Mouse (Mus musculus) CH12.LX (cell line): ENCODE results near the gene Slc38a9. TPM values are rescaled to one million over a fixed set of nuclear protein-coding genes. Genes with fewer than 3 reads are reported as not detected.

Experiments used
- DNase-seq: peaks from one replicate; pipeline ENCODE4 v3.0.0-alpha.2; 2013; ENCODE audit errors: extremely low read depth
- H3K27ac ChIP-seq: 2 replicates; pipeline ENCODE4 v1.5.1; 2012; ENCODE audit warnings: low read depth, mild to moderate bottlenecking, control low read depth, moderate library complexity; ENCODE audit not compliant: insufficient read depth
- H3K27me3 ChIP-seq: replicated peaks from 2 replicates; pipeline ENCODE3; 2012; ENCODE audit warnings: inconsistent platforms
- H3K36me3 ChIP-seq, 2 experiments: replicated peaks in 1 of 2; 2 replicates each; pipeline versions ENCODE3 to v1.6.1; 2012; ENCODE audit warnings: inconsistent platforms in 1 of 2, low read length in 1 of 2, mild to moderate bottlenecking in 1 of 2, mixed read lengths in 1 of 2, moderate library complexity in 1 of 2; ENCODE audit not compliant: control insufficient read depth in 1 of 2, insufficient read depth in 1 of 2
- H3K4me1 ChIP-seq, 2 experiments: 2 replicates each; pipeline ENCODE4 v1.6.1; 2012; ENCODE audit warnings: inconsistent platforms in 1 of 2, moderate library complexity in 1 of 2; ENCODE audit not compliant: insufficient read depth in 2 of 2, control insufficient read depth in 1 of 2
- H3K4me2 ChIP-seq: 2 replicates; pipeline ENCODE4 v1.6.1; 2012; ENCODE audit warnings: low read depth, mild to moderate bottlenecking, control low read depth; ENCODE audit not compliant: poor library complexity, insufficient read depth, severe bottlenecking
- H3K4me3 ChIP-seq, 3 experiments: fragments of 150-350 bp in 1 of 3; sonication (generic) in 1 of 3; replicated peaks in 1 of 3; 2 replicates each; pipeline versions ENCODE3 to v1.5.1; 2011 to 2012; ENCODE audit warnings: low read depth in 2 of 3, low read length in 2 of 3, mild to moderate bottlenecking in 2 of 3, moderate library complexity in 2 of 3, control low read depth in 1 of 3, improper control_type of control experiment in 1 of 3, inconsistent platforms in 1 of 3, mixed read lengths in 1 of 3; ENCODE audit not compliant: poor library complexity in 1 of 3
- H3K79me2 ChIP-seq: replicated peaks from 2 replicates; pipeline ENCODE4 v1.6.1; 2012; ENCODE audit warnings: mild to moderate bottlenecking, moderate library complexity; ENCODE audit not compliant: control insufficient read depth, poor library complexity, insufficient read depth, severe bottlenecking; ENCODE audit errors: extremely low read depth
- H3K9ac ChIP-seq: 2 replicates; pipeline ENCODE4 v1.6.1; 2012; ENCODE audit warnings: low read depth, mild to moderate bottlenecking, control low read depth, moderate library complexity; ENCODE audit not compliant: insufficient read depth
- H3K9me3 ChIP-seq: replicated peaks from 2 replicates; pipeline ENCODE3; 2012; ENCODE audit warnings: low read length, inconsistent platforms, mixed read lengths
- CHD1 ChIP-seq: IDR thresholded peaks from 2 replicates; pipeline ENCODE4 v1.6.1; 2012; ENCODE audit warnings: low read depth, low read length, improper control_type of control experiment, inconsistent platforms
- EP300 ChIP-seq: IDR thresholded peaks from 2 replicates; pipeline ENCODE4 v1.6.1; 2011; ENCODE audit warnings: low read length, improper control_type of control experiment
- GABPA ChIP-seq: IDR thresholded peaks from 2 replicates; pipeline ENCODE4 v1.6.1; 2012; ENCODE audit warnings: low read depth, low read length, improper control_type of control experiment, inconsistent platforms; ENCODE audit not compliant: insufficient replicate concordance
- HCFC1 ChIP-seq: IDR thresholded peaks from 2 replicates; pipeline ENCODE4 v1.6.1; 2012; ENCODE audit warnings: low read depth, mild to moderate bottlenecking, inconsistent platforms, low read length, improper control_type of control experiment
- KAT2A ChIP-seq: IDR thresholded peaks from 2 replicates; pipeline ENCODE4 v1.6.1; 2012; ENCODE audit warnings: low read length, improper control_type of control experiment, inconsistent platforms; ENCODE audit not compliant: insufficient replicate concordance
- MAFK ChIP-seq: IDR thresholded peaks from 2 replicates; pipeline ENCODE4 v1.6.1; 2011; ENCODE audit warnings: low read length, improper control_type of control experiment; ENCODE audit not compliant: insufficient replicate concordance
- MAX ChIP-seq: IDR thresholded peaks from 2 replicates; pipeline ENCODE4 v1.6.1; 2011; ENCODE audit warnings: low read length, improper control_type of control experiment
- MXI1 ChIP-seq: IDR thresholded peaks from 2 replicates; pipeline ENCODE4 v1.6.1; 2011; ENCODE audit warnings: mild to moderate bottlenecking, low read depth, low read length, improper control_type of control experiment
- PAX5 ChIP-seq: IDR thresholded peaks from 2 replicates; pipeline ENCODE4 v1.6.1; 2012; ENCODE audit warnings: low read length, inconsistent platforms, mixed read lengths
- POLR2A ChIP-seq: IDR thresholded peaks from 2 replicates; pipeline ENCODE4 v1.6.1; 2011; ENCODE audit warnings: low read depth, mild to moderate bottlenecking, improper control_type of control experiment, low read length
- POLR2AphosphoS2 ChIP-seq: IDR thresholded peaks from 2 replicates; pipeline ENCODE4 v1.6.1; 2011; ENCODE audit warnings: low read depth, low read length, improper control_type of control experiment
- RAD21 ChIP-seq: IDR thresholded peaks from 2 replicates; pipeline ENCODE4 v1.6.1; 2011; ENCODE audit warnings: low read depth, mild to moderate bottlenecking, low read length, improper control_type of control experiment, moderate library complexity
- SIN3A ChIP-seq: IDR thresholded peaks from 2 replicates; pipeline ENCODE4 v1.6.1; 2012; ENCODE audit warnings: low read length, improper control_type of control experiment, inconsistent platforms
- TBP ChIP-seq: conservative IDR thresholded peaks from 2 replicates; pipeline ENCODE4 v1.6.1; 2011; ENCODE audit warnings: low read depth, low read length, improper control_type of control experiment
- UBTF ChIP-seq: IDR thresholded peaks from 2 replicates; pipeline ENCODE4 v1.6.1; 2012; ENCODE audit warnings: low read depth, mild to moderate bottlenecking, inconsistent platforms, low read length, improper control_type of control experiment, moderate library complexity
- ZC3H11A ChIP-seq: IDR thresholded peaks from 2 replicates; pipeline ENCODE4 v1.6.1; 2012; ENCODE audit warnings: low read depth, mild to moderate bottlenecking, inconsistent platforms, low read length, improper control_type of control experiment
- ZMIZ1 ChIP-seq: IDR thresholded peaks from 2 replicates; pipeline ENCODE4 v1.6.1; 2012; ENCODE audit warnings: low read depth, mild to moderate bottlenecking, inconsistent platforms, low read length, improper control_type of control experiment
- ZNF384 ChIP-seq: IDR thresholded peaks from 2 replicates; pipeline ENCODE4 v1.6.1; 2012; ENCODE audit warnings: low read depth, low read length, improper control_type of control experiment, inconsistent platforms
- dilution Hi-C: fragments of 300-500 bp; cut with MboI; formaldehyde crosslinking; loops from 2 replicates; pipeline ENCODE4 v1.14.3; 2020; ENCODE audit warnings: low sequenced_read_pairs; ENCODE audit not compliant: extremely low pct_unique_long_range_greater_than_20kb, extremely low pct_ligation_motif_present
- in situ Hi-C: fragments of 300-500 bp; cut with MboI; formaldehyde crosslinking; loops from 3 replicates; pipeline ENCODE4 v1.14.3; 2019; ENCODE audit warnings: low sequenced_read_pairs, low pct_ligation_motif_present, low pct_unique_long_range_greater_than_20kb, mixed read lengths
- polyA plus RNA-seq: library from polyadenylated mRNA; unstranded; fragments of >175 nt; gene quantifications from 2 replicates; pipeline ENCODE4 v1.2.1, GENCODE M21; 2012; ENCODE audit warnings: low read depth; ENCODE audit not compliant: insufficient read length
- total RNA-seq, 2 experiments: library from RNA; depleted of rRNA; stranded (reverse); fragments of 300-350 nt in 1 of 2; fragments of >200 nt in 1 of 2; gene quantifications; 2 replicates each; pipeline ENCODE4 v1.2.3; 2012 to 2014

The Slc38a9 gene
- total and polyA plus RNA-seq, 3 experiments, result 7.8 to 10.4 (median 10.0) TPM

GRCm38 (mm10) chr13:112671708-112672107 lies 11.2 kb downstream of the Slc38a9 start:
- in situ Hi-C loops (loop anchor here (10.0 kb wide), 2 partner anchors 203 to 363 kb away; partner anchors contain the start of gene Cdc20b), dilution Hi-C loops (no loop called here)
- H3K9ac ChIP-seq, result no peak overlapping the region
- DNase-seq, result no peak
- H3K4me2 ChIP-seq, result no peak overlapping the region
- no peak overlapping the region for H3K4me3 ChIP-seq
- H3K27ac ChIP-seq, result no peak overlapping the region
- TF ChIP-seq POLR2A (no peak), RAD21 (no peak), POLR2AphosphoS2 (no peak), MAX (no peak), GABPA (no peak), SIN3A (no peak), MAFK (no peak), ZNF384 (no peak), ZC3H11A (no peak)
- peaks cover 4 to 25% of the 10 kb centered on the region in 2 experiments; a peak in 2 of 4 replicates for H3K4me1 ChIP-seq
- no peaks in the 10 kb centered on the region for H3K9me3 ChIP-seq
- no peaks in the 10 kb centered on the region for H3K27me3 ChIP-seq
- 0 out of 2 replicates have a peak, but pooled peaks cover 3% of the 10 kb centered on the region for H3K79me2 ChIP-seq
- H3K36me3 ChIP-seq, result peaks cover 22 to 41% of the 10 kb centered on the region in 2 experiments

DNA sequence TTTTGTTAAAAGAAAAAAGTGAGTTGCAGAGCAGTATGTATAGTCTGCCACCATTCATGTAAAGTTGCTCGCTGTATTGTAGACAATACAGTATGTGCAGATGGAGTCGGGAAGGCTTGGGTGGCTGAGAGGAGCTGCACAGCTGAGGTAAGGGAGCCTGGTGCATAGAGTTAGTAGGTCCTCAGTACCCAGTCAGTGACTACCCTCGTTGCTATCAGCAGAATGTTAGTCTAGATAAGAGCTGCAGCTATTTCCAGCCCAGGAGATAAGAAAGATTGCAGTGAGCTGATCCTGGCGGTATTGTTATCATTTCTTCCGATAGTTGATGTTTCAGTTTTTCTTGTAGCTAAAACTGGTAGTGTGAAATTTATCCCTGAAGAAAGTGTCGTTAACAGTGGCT lies 12.2 kb downstream of the Slc38a9 start:
- no peak for TF ChIP-seq ZMIZ1
- TF ChIP-seq HCFC1, result no peak
- TF ChIP-seq KAT2A, result no peak
- TF ChIP-seq TBP, result no peak
- no peak for TF ChIP-seq MAX
- no peak for TF ChIP-seq ZNF384
- no peak for TF ChIP-seq SIN3A
- TF ChIP-seq CHD1, result no peak
- TF ChIP-seq POLR2A, result no peak
- TF ChIP-seq UBTF, result no peak
- no peak for TF ChIP-seq MXI1
- no peak for TF ChIP-seq EP300
- TF ChIP-seq PAX5, result no peak
- no peak for TF ChIP-seq RAD21
- TF ChIP-seq MAFK, result no peak
- Histone ChIP-seq H3K9me3 (no peaks in the 10 kb centered on the region), H3K9ac (no peak overlapping the region), H3K79me2 (0 out of 2 replicates have a peak, but pooled peaks cover under 1% of the 10 kb centered on the region), H3K36me3 (peaks cover 25 to 47% of the 10 kb centered on the region in 2 experiments), H3K4me3 (no peak overlapping the region), H3K27me3 (no peaks in the 10 kb centered on the region), H3K27ac (no peak overlapping the region), H3K4me2 (no peak overlapping the region), H3K4me1 (peaks cover under 1 to 19% of the 10 kb centered on the region in 2 experiments; a peak in 2 of 4 replicates)
- in situ Hi-C loops (loop anchor here (10.0 kb wide), 2 partner anchors 202 to 362 kb away; partner anchors contain the start of gene Cdc20b), dilution Hi-C loops (no loop called here)
- DNase-seq, result no peak
